Mouse (Mus musculus): ENCODE data around the gene Vmn1r209. TPM values are rescaled to one million over a fixed set of nuclear protein-coding genes. Genes with fewer than 3 reads are reported as not detected.

The Vmn1r209 gene
- polyA plus RNA-seq, 1 experiment from 2014 or later: not detected

Other genes with a start within 250 kb of the Vmn1r209 start
- gene Vmn1r205, start 216.7 kb downstream of the Vmn1r209 start, polyA plus RNA-seq (2016; fragmentation: Nextera tagmentation; extraction: Ambion mirVana): not detected in 2 replicates
- gene Vmn1r206, start 185.4 kb downstream of the Vmn1r209 start, polyA plus RNA-seq (2016; fragmentation: Nextera tagmentation; extraction: Ambion mirVana): not detected in 2 replicates
- not detected in 2 replicates for gene Vmn1r207-ps, start 80.1 kb downstream of the Vmn1r209 start, polyA plus RNA-seq (2016; fragmentation: Nextera tagmentation; extraction: Ambion mirVana)
- gene Vmn1r208, start 32.3 kb downstream of the Vmn1r209 start, polyA plus RNA-seq (2016; fragmentation: Nextera tagmentation; extraction: Ambion mirVana): not detected in 2 replicates
- not detected in 2 replicates for gene Vmn1r210, start 21.7 kb upstream of the Vmn1r209 start, polyA plus RNA-seq (2016; fragmentation: Nextera tagmentation; extraction: Ambion mirVana)
- not detected in 2 replicates for gene Vmn1r211, start 47.9 kb upstream of the Vmn1r209 start, polyA plus RNA-seq (2016; fragmentation: Nextera tagmentation; extraction: Ambion mirVana)
- gene Vmn1r212, start 74.5 kb upstream of the Vmn1r209 start, polyA plus RNA-seq (2016; fragmentation: Nextera tagmentation; extraction: Ambion mirVana): not detected in 2 replicates
- gene Vmn1r213, start 198.0 kb upstream of the Vmn1r209 start, polyA plus RNA-seq (2016; fragmentation: Nextera tagmentation; extraction: Ambion mirVana): not detected in 2 replicates
- not detected in 2 replicates for gene Vmn1r214, start 220.7 kb upstream of the Vmn1r209 start, polyA plus RNA-seq (2016; fragmentation: Nextera tagmentation; extraction: Ambion mirVana)

All from forebrain, embryonic 12.5 days (tissue).